Mouse (Mus musculus) 3T3-L1 (cell line): ENCODE data around the gene Ssr1.

ENCODE experiments used
- DNase-seq: peaks from one replicate; pipeline ENCODE4 v3.0.0-alpha.2; 2015; ENCODE audit warnings: low read depth, low spot score

Gene Ssr1

GRCm38 (mm10) chr13:37946734-37947133 is 47.3 kb downstream of the Ssr1 start:
- peak; percentile 81 for DNase-seq

- DNase-seq = no peak
Observed at GRCm38 (mm10) chr13:37945392-37945791, 48.6 kb downstream of the Ssr1 start.

GRCm38 (mm10) chr13:37944306-37944705 is 49.7 kb downstream of the Ssr1 start:
- peak; percentile 66 for DNase-seq

- DNase-seq = no peak
Observed at GRCm38 (mm10) chr13:37943466-37943865, 50.6 kb downstream of the Ssr1 start.

GRCm38 (mm10) chr13:37942887-37943331 is 51.1 kb downstream of the Ssr1 start:
- no peak for DNase-seq

GRCm38 (mm10) chr13:37941950-37942886 is 51.8 kb downstream of the Ssr1 start:
- peak; percentile 55 for DNase-seq

- DNase-seq = no peak
Observed at GRCm38 (mm10) chr13:37941138-37941645, 52.8 kb downstream of the Ssr1 start.

- DNase-seq = no peak
Observed at GRCm38 (mm10) chr13:37940649-37941048, 53.4 kb downstream of the Ssr1 start.

GRCm38 (mm10) chr13:37940167-37940566 is 53.9 kb downstream of the Ssr1 start:
- DNase-seq = no peak

GRCm38 (mm10) chr13:37936351-37936750 is 57.7 kb downstream of the Ssr1 start:
- peak; percentile 11 for DNase-seq

GRCm38 (mm10) chr13:37934920-37935319 is 59.1 kb downstream of the Ssr1 start:
- no peak for DNase-seq

GRCm38 (mm10) chr13:37934075-37934474 is 59.9 kb downstream of the Ssr1 start:
- no peak for DNase-seq

- no peak for DNase-seq
Observed at GRCm38 (mm10) chr13:37931210-37931922, 62.7 kb downstream of the Ssr1 start.

GRCm38 (mm10) chr13:37930621-37931020 is 63.4 kb downstream of the Ssr1 start:
- DNase-seq = no peak

- DNase-seq = no peak
Observed at GRCm38 (mm10) chr13:37930091-37930490, 63.9 kb downstream of the Ssr1 start.

- DNase-seq = no peak
Observed at GRCm38 (mm10) chr13:37929532-37929931, 64.5 kb downstream of the Ssr1 start.

- DNase-seq = no peak
Observed at GRCm38 (mm10) chr13:37926394-37926793, 67.6 kb downstream of the Ssr1 start.

GRCm38 (mm10) chr13:37924461-37924948 is 69.5 kb downstream of the Ssr1 start:
- no peak for DNase-seq

- DNase-seq = no peak
Observed at GRCm38 (mm10) chr13:37923643-37924460, 70.2 kb downstream of the Ssr1 start.

GRCm38 (mm10) chr13:37923091-37923490 is 70.9 kb downstream of the Ssr1 start:
- DNase-seq = no peak

GRCm38 (mm10) chr13:37920727-37921126 is 73.3 kb downstream of the Ssr1 start:
- DNase-seq = no peak
